Mouse (Mus musculus) kidney, postnatal 0 days (tissue): Measurements from ENCODE around the gene Tbc1d22a. TPM values are rescaled to one million over a fixed set of nuclear protein-coding genes. Genes with fewer than 3 reads are reported as not detected.

Source experiments
- ATAC-seq: fragments of 200-750 bp; cut with Nextera tagmentation; replicated peaks from 2 replicates; pipeline ENCODE4 v1.8.0; 2017; ENCODE audit warnings: low read depth, moderate number of reproducible peaks, moderate TSS enrichment, moderate library complexity; ENCODE audit not compliant: low FRiP score
- DNase-seq: peaks from one replicate; pipeline ENCODE4 v3.0.0-alpha.2; 2016; ENCODE audit warnings: low spot score
- H3K27ac ChIP-seq: fragments of 300-500 bp; sonication (generic); 2 replicates; pipeline ENCODE4 v1.5.1; 2014; ENCODE audit warnings: mild to moderate bottlenecking
- H3K27me3 ChIP-seq: fragments of 300-500 bp; sonication (generic); 2 replicates; pipeline ENCODE4 v1.6.1; 2014; ENCODE audit warnings: low read length, mixed read lengths; ENCODE audit not compliant: insufficient read depth
- H3K36me3 ChIP-seq: fragments of 300-500 bp; sonication (generic); 2 replicates; pipeline ENCODE4 v1.6.1; 2014; ENCODE audit warnings: low read length, mixed read lengths; ENCODE audit not compliant: insufficient read depth
- H3K4me1 ChIP-seq: fragments of 300-500 bp; sonication (generic); replicated peaks from 2 replicates; pipeline ENCODE4 v1.6.1; 2014; ENCODE audit warnings: antibody characterized with exemption, low read length, mixed read lengths; ENCODE audit not compliant: insufficient read depth
- H3K4me2 ChIP-seq: fragments of 300-500 bp; sonication (generic); 2 replicates; pipeline ENCODE4 v1.6.1; 2014; ENCODE audit warnings: mild to moderate bottlenecking, low read length, moderate library complexity, mixed read lengths
- H3K4me3 ChIP-seq: fragments of 300-500 bp; sonication (generic); replicated peaks from 2 replicates; pipeline ENCODE4 v1.5.1; 2014; ENCODE audit warnings: low read depth, low read length
- H3K9ac ChIP-seq: fragments of 300-500 bp; sonication (generic); 2 replicates; pipeline ENCODE4 v1.6.1; 2014; ENCODE audit warnings: low read depth, low read length
- H3K9me3 ChIP-seq: fragments of 300-500 bp; sonication (generic); replicated peaks from 2 replicates; pipeline ENCODE4 v1.6.1; 2016; ENCODE audit warnings: low read length, inconsistent platforms, mixed read lengths
- CTCF ChIP-seq: IDR thresholded peaks from 2 replicates; pipeline ENCODE4 v1.5.1; 2016; ENCODE audit warnings: antibody characterized with exemption, low read depth, mild to moderate bottlenecking, moderate library complexity
- WGBS: fragments of 180-500 bp; shearing (Covaris S2); extraction: QIAGEN DNeasy Blood & Tissue Kit; methylation state at CpG from one replicate; pipeline ENCODE4 v1.1.7; 2014; 5-methylcytosine and 5-hydroxymethylcytosine counted together
- polyA plus RNA-seq: library from polyadenylated mRNA; unstranded; fragments of >200 nt; fragmentation: Nextera tagmentation; extraction: Ambion mirVana; gene quantifications from 2 replicates; pipeline ENCODE4 v1.2.1, GENCODE M21; 2015

Gene Tbc1d22a
- polyA plus RNA-seq, 1 experiment from 2014 or later: 12.7 TPM

DNA sequence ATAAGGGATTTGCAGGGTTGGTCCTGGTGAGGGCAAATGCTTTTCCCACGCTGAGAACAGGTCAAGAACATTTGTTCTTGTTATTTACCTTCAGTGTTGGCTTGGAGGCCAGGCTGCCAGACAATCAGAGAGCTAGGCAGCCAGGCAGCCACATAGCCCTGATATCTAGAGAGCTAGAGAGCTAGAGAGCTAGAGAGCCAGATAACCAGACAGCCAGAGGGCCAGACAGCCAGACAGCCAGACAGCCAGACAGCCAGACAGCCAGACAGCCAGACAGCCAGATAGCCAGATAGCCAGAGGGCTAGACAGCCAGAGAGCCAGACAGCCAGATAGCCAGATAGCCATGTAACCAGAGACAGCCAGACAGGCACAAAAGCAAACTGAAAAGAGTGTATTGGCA, 208.6 kb downstream of the Tbc1d22a start:
- no peak overlapping the region for H3K27ac ChIP-seq
- ATAC-seq (no peak), DNase-seq (no peak)
- H3K9ac ChIP-seq: no peak overlapping the region
- H3K4me2 ChIP-seq: no peak overlapping the region
- no peak overlapping the region for H3K4me3 ChIP-seq
- TF ChIP-seq CTCF: no peak
- H3K27me3 ChIP-seq: no peaks in the 10 kb centered on the region
- H3K9me3 ChIP-seq: no peaks in the 10 kb centered on the region
- 35% methylated on average over 1 of the region's 1 CpGs for WGBS
- H3K36me3 ChIP-seq: no peaks in the 10 kb centered on the region
- H3K4me1 ChIP-seq: no peaks in the 10 kb centered on the region

- no peak for TF ChIP-seq CTCF
- Histone ChIP-seq H3K36me3 (no peaks in the 10 kb centered on the region), H3K27me3 (no peaks in the 10 kb centered on the region), H3K27ac (no peak overlapping the region), H3K9ac (no peak overlapping the region), H3K9me3 (no peaks in the 10 kb centered on the region), H3K4me2 (no peak overlapping the region), H3K4me1 (no peaks in the 10 kb centered on the region), H3K4me3 (no peak overlapping the region)
- DNase-seq (no peak), ATAC-seq (no peak)
- 73% methylated on average over 2 of the region's 2 CpGs for WGBS
Observed at GRCm38 (mm10) chr15:86423884-86424283, 209.6 kb downstream of the Tbc1d22a start.

- no peaks in the 10 kb centered on the region for H3K9me3 ChIP-seq
- H3K27me3 ChIP-seq: no peaks in the 10 kb centered on the region
- H3K4me3 ChIP-seq: no peak overlapping the region
- H3K4me2 ChIP-seq: no peak overlapping the region
- ATAC-seq (no peak), DNase-seq (no peak)
- H3K27ac ChIP-seq: no peak overlapping the region
- no peak for TF ChIP-seq CTCF
- no peaks in the 10 kb centered on the region for H3K4me1 ChIP-seq
- WGBS: 64% methylated on average over 8 of the region's 8 CpGs
- H3K9ac ChIP-seq: no peak overlapping the region
- H3K36me3 ChIP-seq: no peaks in the 10 kb centered on the region
Observed at GRCm38 (mm10) chr15:86424971-86425370, 210.7 kb downstream of the Tbc1d22a start.

DNA sequence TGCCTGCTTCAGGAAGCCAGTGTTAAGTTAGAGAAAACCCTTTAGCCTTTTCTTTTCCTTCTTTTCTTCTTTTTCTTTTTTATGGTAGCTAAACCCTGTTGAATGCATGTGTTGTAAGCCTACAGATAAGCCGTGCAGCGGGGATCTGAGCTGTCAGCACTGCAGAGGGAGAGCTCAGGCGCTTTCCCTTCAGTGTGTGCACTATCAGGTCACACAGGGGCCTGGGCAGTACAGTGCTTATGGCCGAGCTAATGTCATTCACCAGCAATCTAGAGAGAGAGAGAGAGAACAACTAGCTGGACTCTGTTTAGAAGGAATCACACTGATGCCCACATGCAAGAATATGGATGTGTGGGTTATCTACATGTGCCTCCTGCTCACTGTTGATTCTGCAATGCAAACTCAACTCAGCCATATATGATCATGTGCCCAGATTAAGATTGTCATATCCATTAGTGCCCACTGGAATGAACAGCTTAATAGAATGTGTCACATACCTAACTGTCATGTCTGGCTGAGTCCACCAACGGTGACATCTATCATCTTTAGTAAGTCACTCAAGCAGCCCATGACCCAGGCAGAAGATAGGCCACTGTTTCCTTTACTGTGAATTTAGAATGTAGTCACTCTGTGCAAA, 212.2 kb downstream of the Tbc1d22a start:
- Histone ChIP-seq H3K9ac (no peak overlapping the region), H3K27me3 (no peaks in the 10 kb centered on the region), H3K4me3 (no peak overlapping the region), H3K4me1 (no peaks in the 10 kb centered on the region), H3K4me2 (no peak overlapping the region), H3K9me3 (no peaks in the 10 kb centered on the region), H3K27ac (no peak overlapping the region), H3K36me3 (no peaks in the 10 kb centered on the region)
- WGBS: 83% methylated on average over 5 of the region's 5 CpGs
- TF ChIP-seq CTCF: no peak
- no peak for ATAC-seq
- DNase-seq: no peak

DNA sequence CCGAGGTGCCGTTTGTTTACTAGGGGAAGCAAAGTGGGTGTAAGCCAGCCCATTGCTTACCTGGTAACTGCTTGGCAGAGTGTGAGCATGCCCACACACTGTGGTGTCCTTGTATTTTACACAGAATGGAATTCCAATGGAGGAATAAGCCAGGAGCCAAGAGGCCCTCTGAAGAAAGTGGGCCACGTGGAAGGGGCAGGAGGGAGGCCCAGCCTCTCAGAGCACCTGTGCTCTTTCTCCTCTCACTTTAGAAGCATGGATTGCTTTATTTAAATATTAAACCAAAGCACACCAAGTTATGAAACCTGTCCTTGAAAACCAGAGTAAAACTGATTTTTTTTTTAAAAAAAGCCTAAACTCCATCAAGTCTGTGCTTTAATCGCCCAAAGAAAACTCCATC, 213.2 kb downstream of the Tbc1d22a start:
- 76% methylated on average over 4 of the region's 4 CpGs for WGBS
- Histone ChIP-seq H3K4me2 (no peak overlapping the region), H3K4me3 (no peak overlapping the region), H3K27ac (no peak overlapping the region), H3K4me1 (no peaks in the 10 kb centered on the region), H3K36me3 (no peaks in the 10 kb centered on the region), H3K9ac (no peak overlapping the region), H3K27me3 (no peaks in the 10 kb centered on the region), H3K9me3 (no peaks in the 10 kb centered on the region)
- DNase-seq (no peak), ATAC-seq (no peak)
- TF ChIP-seq CTCF: no peak

- Histone ChIP-seq H3K27me3 (no peaks in the 10 kb centered on the region), H3K4me3 (no peak overlapping the region), H3K4me1 (no peaks in the 10 kb centered on the region), H3K9ac (no peak overlapping the region), H3K9me3 (no peaks in the 10 kb centered on the region), H3K27ac (no peak overlapping the region), H3K4me2 (no peak overlapping the region), H3K36me3 (no peaks in the 10 kb centered on the region)
- TF ChIP-seq CTCF: no peak
- ATAC-seq (no peak), DNase-seq (no peak)
- WGBS: 76% methylated on average over 5 of the region's 5 CpGs
Observed at GRCm38 (mm10) chr15:86428496-86428895, 214.2 kb downstream of the Tbc1d22a start.
